Mouse (Mus musculus): Measurements from ENCODE around the gene Egfl8.

DNA sequence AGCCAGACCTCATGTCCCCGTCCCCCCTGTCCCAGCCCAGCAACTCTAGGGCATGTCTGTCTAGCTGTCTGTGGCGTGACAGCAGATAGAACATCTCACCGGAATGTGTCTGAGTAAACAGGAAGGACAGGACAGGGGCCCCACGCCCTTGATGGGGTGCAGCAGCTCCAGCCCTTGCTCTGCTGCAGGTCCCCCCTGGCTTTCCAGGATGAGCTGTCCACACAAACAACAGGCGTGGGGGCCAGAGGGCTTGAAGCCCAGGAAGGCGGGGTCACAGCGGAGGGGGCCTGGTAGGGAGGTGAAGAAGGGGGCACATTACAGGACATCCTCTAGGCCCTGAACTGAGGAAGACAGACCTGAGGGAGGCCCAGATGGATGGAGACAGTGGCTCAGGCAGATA lies 39.4 kb upstream of the Egfl8 start:
- no peak for TF ChIP-seq GATA1 (IDR thresholded peaks at IDR 0.05; ENCODE audit: low read length)
- TF ChIP-seq TAL1 (IDR thresholded peaks at IDR 0.05; ENCODE audit: low read length) = no peak
